Mouse (Mus musculus): ENCODE results near the gene Hoxa2.

DNA sequence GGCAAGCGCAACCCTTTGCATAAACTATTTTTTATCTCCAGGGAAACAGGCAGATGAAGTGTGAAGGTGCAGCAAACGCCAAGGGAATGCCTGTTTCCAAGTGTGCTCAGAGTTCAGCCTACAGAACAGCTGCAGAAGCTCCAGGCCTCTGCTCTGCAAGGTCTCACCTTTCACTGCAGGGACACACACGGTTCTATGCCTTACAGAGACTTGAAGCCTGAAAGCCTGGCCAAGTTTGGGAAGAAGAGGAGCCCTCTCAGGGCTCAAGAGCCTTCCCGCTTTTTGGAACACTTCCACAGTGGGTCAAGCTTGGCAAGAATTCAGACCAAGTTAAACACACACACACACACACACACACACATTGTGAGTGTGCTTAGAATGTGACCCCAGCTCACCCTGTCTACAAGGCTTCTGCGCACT, 24.6 kb upstream of the Hoxa2 start:
- TF ChIP-seq USF1 (IDR thresholded peaks at IDR 0.05; ENCODE audit: low read depth, low read length) (no peak), KAT2A (conservative IDR thresholded peaks at IDR 0.05; ENCODE audit: low read depth, low read length) (no peak), CTCF (IDR thresholded peaks at IDR 0.05 in 2 of 3, conservative IDR thresholded peaks at IDR 0.05 in 1 of 3; ENCODE audit: control insufficient read depth in 1 of 3, insufficient read depth in 1 of 3, low read depth in 2 of 3, low read length in 3 of 3, poor library complexity in 1 of 3, severe bottlenecking in 1 of 3) (no peak), BHLHE40 (IDR thresholded peaks at IDR 0.05; ENCODE audit: borderline replicate concordance, low read depth, low read length) (no peak), ZC3H11A (IDR thresholded peaks at IDR 0.05; ENCODE audit: low read depth, low read length) (no peak), ZMIZ1 (IDR thresholded peaks at IDR 0.05; ENCODE audit: low read depth, low read length) (no peak), SIN3A (IDR thresholded peaks at IDR 0.05; ENCODE audit: low read length) (no peak)

Measured in MEL (cell line).